Mouse (Mus musculus) v-Abl transformed pro-B cells (cell line): ENCODE data around the gene Gpr83.
"Not testable (repeated sequence)": the region's sequence is repeated elsewhere in the genome, so short reads cannot be mapped to it uniquely, and the experiment has no call there.

Source experiments
- in situ Hi-C, 2 experiments: fragments of 400-800 bp; cut with MboI; formaldehyde crosslinking; loops; one replicate each; pipeline ENCODE4 v1.15.1; 2025; ENCODE audit not compliant: unreplicated experiment in 2 of 2

Gpr83 gene

DNA sequence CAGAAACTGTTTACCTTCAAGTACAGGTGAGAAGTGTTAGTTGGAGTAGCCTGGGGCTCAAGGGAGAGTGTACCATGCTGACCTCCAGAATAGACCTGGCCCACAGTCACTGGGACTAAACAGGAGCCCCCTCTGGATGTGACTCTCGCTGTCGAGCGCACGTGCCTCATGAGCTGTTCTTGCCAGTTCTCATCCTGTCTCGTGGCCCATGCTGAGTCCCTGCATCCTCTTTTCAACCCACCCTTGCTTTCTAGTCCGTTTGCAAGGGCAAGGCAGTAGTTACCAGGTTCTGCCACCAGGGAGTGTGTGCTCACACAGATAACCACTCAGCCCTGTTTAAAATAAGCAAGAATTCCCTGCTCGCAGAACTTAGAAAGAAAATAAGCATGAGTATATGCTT lies 6.9 kb downstream of the Gpr83 start:
- in situ Hi-C loops: loop anchor here in 1 of 2 experiments (5.0 kb wide), 1 partner anchor 150 kb away; no protein-coding TSS in a partner anchor

- in situ Hi-C loops: loop anchor here in 1 of 2 experiments (5.0 kb wide), 1 partner anchor 149 kb away; no protein-coding TSS in a partner anchor
These were observed 8.3 kb downstream of the Gpr83 start for GRCm38 (mm10) chr9:14868326-14868725.

DNA sequence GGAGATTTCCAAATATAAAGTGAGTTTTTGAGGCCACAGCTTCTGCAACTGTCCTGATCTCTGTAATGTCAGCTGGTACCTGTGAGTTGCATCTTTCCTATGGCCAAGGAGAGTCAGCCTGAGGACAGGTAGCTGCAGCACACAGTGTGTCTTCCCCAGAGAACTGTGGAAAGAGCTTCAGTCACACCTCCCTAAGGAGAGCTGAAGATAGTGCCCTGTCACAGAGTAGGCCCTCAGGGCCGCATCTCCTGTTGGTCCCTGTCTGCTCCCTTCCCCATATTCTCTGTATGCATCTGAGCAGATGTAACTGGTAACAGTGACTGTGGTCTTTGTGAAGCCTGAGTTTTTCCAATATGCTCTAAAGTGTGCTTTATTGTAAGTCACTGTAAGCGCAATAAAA lies 10.4 kb downstream of the Gpr83 start:
- in situ Hi-C loops: no loop called here

- in situ Hi-C loops: no loop called here
These were observed 10.8 kb downstream of the Gpr83 start for GRCm38 (mm10) chr9:14870802-14871201.

DNA sequence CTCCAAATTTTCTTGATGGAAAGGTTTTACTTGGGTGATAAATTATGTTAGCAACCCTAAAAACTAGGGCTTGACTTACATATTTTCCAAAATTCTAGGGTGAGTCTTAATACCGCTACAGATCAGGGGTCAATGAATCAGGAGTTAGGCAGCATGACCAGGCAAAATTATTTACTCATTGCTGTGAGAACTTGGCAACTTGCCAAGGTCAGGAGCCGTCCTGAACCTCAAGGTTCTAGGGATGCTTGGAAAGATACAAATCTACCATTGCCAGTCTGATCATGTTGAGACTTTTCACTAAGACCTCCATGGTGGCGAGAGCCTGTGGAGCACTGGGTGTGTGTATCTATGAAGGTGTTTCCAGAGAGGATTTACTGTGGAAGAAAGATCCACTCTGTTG lies 11.5 kb downstream of the Gpr83 start:
- in situ Hi-C loops: no loop called here

DNA sequence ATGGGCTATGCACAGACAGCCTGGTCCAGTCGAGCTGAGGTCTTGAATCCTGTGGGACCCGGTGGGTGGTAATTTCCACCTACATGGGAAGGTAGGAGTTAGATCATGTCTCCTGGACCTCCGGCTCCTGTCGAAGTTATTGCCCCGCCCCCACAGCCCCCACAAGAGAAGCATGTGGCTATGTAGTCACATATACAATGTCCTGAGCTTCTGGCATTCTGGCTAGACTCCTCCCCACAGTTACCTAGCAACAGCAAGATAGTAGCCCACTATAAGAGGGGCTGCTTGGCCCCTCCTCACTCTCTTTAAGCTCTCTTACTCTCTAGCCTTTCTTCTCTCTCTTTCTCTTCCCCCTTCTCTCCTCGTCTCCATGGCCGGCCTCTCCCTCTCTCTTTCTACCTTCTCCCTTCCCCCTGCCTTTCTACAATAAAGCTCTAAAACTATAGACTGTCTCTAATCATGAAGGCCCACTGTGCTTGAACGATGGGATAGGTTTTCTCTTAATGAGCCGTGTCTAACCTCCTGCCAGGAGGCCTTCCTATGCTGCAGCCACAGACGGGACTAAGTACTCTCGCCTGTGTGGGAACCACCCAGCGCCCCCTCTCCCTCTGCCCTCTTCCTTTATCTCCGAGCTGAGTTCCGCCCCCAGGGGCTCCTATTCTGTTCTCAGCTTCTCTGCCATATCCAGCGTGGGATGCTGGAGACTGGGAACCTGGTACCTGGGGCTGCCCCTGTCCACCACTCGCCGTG lies 12.3 kb downstream of the Gpr83 start:
- in situ Hi-C loops: no loop called here

DNA sequence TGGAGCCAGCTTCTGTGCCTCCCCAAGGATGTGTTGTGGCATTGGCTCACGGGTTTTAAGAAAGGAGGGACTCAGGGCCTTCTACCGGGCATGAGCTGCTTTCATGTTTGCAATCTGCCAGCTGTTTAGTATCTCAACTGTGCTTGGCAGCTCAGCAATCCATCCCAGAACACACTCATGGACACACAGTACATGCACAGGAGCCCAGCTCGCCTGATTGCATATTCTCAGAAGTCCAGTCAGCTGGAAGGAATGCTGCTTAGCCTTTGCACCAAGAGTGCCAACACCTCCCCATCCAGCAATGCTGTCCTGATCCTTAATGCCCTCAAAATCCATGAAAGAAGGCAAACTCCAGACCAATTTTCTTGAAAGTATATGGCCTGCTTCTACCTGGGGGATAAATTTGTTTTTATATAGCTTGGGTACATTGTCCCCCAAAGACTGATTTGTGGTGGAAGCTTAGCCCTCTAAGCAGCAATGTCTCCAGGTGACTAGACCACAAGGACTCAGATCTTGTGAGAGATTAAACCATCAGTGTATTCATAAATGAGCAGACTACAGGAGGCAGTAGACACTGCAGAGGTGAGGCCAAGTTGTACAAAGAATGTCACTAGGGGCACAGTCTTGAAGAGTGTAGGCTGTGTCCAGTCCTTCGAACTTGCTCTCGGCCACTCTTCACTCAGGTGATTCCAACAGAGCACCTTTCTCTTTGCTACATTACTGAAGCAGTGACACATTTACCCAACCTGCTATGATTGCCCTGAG lies 15.9 kb downstream of the Gpr83 start:
- in situ Hi-C loops: no loop called here

- in situ Hi-C loops: not testable (repeated sequence)
These were observed 16.6 kb downstream of the Gpr83 start for GRCm38 (mm10) chr9:14876566-14876965.

- in situ Hi-C loops: loop anchor here (5.0 kb wide), 2 partner anchors 128 to 133 kb away; no protein-coding TSS in a partner anchor
These were observed 24.6 kb downstream of the Gpr83 start for GRCm38 (mm10) chr9:14884641-14885040.

DNA sequence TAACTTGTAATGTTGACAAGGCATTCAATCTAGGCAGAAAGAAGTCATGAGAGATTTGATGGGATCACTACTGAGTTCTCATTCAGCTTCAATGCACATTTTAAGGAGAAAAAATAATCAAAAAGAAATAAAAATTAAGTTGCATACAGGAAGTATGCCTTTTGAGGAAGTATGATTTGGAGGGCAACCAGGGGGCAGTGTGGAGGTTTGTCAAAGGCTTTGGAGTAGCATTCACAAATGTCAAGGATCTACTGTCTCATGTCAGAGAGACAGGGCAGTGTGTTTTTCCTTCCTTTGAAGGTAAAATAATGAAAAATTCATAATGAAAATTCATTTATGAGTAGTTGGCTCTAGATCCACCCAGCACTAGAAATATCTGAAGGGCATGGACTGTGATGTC lies 25.1 kb downstream of the Gpr83 start:
- in situ Hi-C loops: loop anchor here (5.0 kb wide), 2 partner anchors 127 to 132 kb away; no protein-coding TSS in a partner anchor

- in situ Hi-C loops: loop anchor here (5.0 kb wide), 2 partner anchors 126 to 131 kb away; no protein-coding TSS in a partner anchor
These were observed 25.9 kb downstream of the Gpr83 start for GRCm38 (mm10) chr9:14885954-14886353.

DNA sequence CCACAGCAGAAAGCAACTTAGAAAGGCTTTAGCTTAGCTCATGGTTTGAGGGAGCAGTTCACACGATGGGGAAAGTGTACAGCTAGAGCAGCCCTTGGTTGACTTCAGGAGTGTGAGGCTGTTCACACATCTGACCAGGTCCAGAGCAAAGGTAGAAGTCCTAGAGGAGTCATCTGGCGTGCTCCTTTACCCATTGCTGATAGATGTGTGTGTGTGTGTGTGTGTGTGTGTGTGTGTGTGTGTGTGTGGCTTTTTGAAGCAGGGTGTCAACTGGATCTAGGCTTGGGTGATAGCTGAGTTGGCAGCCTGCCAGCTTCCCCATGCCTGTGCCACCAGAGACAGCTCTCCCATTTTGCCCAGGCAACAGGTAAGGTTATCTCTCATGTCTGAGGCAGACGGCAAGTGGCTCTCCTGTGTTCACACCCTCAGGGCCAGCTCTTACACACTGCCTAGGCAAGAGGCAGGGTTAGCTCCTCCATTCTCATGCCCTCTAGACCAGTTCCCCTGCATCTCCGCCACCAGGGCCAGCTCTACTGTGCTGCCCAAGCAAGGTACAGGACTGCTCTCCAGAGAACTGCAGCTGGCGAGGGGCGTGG lies 27.9 kb downstream of the Gpr83 start:
- in situ Hi-C loops: loop anchor here (5.0 kb wide), 2 partner anchors 124 to 129 kb away; no protein-coding TSS in a partner anchor

DNA sequence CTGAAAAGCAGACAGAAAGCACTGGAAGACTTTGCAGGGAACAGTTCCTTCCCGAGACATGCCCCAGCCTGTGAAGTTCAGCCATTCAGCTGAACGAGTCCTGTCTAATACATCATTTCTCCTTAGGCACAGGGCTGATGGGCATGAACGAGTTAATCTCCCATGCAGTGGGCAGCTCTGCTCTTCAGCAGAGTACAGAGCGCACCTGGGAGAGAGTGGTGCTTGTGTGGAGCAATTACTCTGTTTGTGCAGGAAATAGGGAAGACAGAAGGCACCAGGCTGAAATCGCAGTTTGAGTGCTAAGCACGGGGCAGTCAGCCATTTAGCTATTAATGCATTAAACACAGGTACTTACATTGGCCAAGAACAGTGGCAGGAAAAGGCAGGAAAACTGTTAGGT lies 28.7 kb downstream of the Gpr83 start:
- in situ Hi-C loops: loop anchor here (5.0 kb wide), 2 partner anchors 124 to 129 kb away; no protein-coding TSS in a partner anchor

DNA sequence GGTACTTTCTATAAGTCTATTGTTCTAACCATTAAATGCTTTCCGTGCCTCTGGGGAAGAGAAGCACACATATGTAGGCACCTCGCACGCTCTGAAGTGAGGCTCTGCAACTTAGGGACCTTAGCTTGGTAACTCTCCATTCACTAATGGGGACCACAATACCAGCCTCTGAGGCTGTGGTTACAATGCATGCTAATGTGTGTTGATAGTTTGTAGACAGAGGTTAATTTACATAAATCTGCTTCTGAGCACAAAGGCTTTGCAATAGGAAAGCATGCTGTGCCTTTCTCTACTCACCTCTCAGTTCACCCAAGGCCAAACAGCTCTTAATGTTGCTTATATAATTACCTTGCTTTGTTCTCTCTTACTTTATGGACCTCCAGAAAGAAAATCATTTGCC lies 30.7 kb downstream of the Gpr83 start:
- in situ Hi-C loops: no loop called here

DNA sequence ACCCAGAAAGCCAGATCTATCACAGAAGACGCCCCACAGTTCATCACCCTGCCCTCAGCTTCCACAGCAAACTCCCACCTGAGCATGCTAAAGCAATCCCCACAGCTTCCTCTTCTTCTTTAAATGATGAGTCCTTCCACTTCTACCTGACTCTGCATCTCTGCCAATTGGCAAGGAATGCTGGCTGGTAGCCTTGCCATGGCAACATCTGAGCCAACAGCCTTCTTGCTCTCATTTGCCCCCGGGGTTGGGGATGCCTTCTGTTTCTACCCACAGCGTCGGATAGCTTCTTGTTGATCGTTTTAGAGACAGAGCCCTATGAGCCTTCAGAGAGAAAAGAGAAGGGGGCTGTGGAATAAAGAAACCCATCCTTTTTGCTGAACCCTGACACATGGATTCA lies 31.9 kb downstream of the Gpr83 start:
- in situ Hi-C loops: no loop called here

DNA sequence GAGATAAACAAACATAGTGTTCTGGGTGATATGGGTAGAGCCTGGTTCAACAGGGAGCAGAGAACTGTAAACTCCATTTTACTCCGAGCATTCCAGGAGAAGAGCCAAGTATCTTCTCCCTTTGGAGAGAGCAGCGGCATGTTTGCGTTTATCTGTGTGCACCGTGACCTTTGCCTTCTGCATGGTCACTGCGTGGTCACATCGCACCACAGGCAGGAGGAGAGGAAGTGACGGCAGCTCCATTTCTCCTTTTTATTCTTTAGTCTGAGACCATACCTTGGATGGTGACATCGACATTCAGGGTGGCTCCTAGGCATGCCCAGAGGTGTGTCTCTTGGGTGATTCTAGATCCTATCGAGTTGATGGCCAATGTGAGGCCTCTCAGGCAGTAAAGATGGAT lies 33.4 kb downstream of the Gpr83 start:
- in situ Hi-C loops: no loop called here

GRCm38 (mm10) chr9:14894628-14895027 lies 34.6 kb downstream of the Gpr83 start:
- in situ Hi-C loops: no loop called here

DNA sequence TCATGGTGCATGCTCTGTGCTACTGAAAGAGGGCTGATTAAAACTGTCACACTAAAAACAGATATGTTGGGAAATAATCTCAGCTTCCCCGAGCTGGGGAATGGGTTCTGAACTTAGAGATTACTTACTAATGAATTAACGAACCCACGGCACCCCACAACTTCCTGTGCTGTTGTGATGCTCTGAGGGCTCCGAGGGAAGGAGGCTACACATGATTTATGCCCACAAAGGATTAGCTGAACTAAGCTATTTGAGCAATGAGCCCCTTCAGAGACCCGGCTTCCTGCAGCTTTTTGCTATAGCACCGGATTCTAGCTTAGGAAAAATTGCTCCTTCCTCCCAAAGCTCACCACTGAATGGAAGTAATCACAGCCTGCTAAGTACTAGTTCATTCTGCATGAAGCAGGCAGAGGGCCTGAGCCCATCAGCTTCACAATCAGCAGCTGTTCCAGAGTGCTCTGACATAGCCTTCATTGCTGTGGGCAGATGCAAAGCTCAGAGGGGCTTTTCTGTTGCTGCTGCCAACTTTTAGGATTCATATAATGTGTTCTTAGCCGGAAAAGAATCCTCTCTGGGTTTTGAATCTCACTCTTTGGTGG lies 35.3 kb downstream of the Gpr83 start:
- in situ Hi-C loops: no loop called here

DNA sequence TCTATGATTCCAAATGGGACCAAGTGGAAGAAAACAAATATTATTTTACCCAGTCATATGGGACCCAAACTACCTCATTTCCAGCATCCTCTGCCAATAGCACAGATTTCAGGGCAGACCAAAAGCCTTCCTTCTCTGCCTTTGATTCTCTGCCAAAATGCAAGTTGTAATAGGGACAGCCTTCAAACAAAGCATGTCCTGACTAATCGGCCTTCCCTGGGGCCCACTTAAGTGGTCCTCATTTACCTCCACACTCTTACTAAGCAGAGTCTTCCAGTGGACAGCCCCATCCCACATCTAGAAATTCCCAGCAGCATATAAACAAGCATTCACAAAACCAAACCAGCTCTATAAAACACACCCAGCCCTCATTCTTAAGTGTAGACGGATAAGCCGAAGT lies 37.1 kb downstream of the Gpr83 start:
- in situ Hi-C loops: no loop called here

DNA sequence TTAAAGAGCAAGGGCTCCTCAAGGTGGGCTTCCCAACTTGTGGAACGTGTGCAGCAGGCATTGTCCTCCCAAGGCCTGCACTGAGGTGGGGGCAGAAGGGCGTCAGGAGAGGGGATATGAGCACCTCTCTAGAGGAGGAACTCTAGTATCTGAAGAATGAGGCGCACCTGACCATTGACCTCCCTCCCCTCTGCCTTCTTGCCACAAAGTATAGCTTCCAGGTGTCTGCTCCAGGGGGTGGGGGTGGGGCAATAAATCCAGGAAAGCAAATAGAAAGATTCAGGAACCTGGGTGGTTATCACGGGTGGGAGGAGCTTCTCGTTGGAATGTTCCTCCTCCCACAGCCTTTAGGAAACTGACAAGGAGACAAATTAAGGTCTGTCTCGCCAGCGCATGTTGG lies 41.7 kb downstream of the Gpr83 start:
- in situ Hi-C loops: loop anchor here in 1 of 2 experiments (25.0 kb wide), 1 partner anchor 611 kb away; no protein-coding TSS in a partner anchor

DNA sequence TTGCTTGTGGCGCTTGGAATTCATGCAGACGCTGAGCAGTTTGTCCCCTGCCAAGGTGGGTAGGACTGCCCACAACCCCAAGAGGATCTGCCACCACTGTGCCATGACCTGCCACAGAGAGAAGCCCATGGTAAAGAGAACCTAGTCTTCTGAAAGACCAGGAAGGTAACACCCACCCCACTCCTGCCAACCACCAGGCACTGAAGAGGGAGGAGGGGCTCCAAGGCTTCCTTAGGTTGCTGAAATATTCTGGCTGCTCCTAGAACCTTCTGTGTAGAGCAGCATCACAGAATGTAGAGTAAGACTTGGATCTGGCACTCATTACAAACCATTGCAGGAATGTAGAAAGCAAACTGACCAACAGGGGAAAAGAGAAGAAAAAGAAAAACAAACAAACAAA lies 42.4 kb downstream of the Gpr83 start:
- in situ Hi-C loops: loop anchor here in 1 of 2 experiments (25.0 kb wide), 1 partner anchor 610 kb away; no protein-coding TSS in a partner anchor
